Mouse (Mus musculus) myocyte (in vitro differentiated cells): ENCODE data around the gene Mns1. TPM values are rescaled to one million over a fixed set of nuclear protein-coding genes. Genes with fewer than 3 reads are reported as not detected.

Experiments
- H3K27me3 ChIP-seq: one replicate; pipeline ENCODE4 v1.6.1; 2011; ENCODE audit not compliant: control insufficient read depth, insufficient read depth, insufficient read length
- H3K36me3 ChIP-seq: one replicate; pipeline ENCODE4 v1.6.1; 2011; ENCODE audit not compliant: control insufficient read depth, insufficient read depth
- H3K4me2 ChIP-seq: one replicate; pipeline ENCODE4 v1.6.1; 2011; ENCODE audit warnings: low read depth, control low read depth
- H3K4me3 ChIP-seq: one replicate; pipeline ENCODE4 v1.5.1; 2011; ENCODE audit warnings: mild to moderate bottlenecking, control low read depth, moderate library complexity
- H3K79me2 ChIP-seq: one replicate; pipeline ENCODE4 v1.6.1; 2011; ENCODE audit not compliant: control insufficient read depth, insufficient read depth
- H3ac ChIP-seq: one replicate; pipeline ENCODE4 v1.6.1; 2011; ENCODE audit not compliant: control insufficient read depth, insufficient read length
- CEBPB ChIP-seq: IDR thresholded peaks from 2 replicates; pipeline ENCODE4 v1.6.1; 2011; ENCODE audit warnings: mild to moderate bottlenecking, moderate library complexity; ENCODE audit not compliant: poor library complexity, insufficient read depth, severe bottlenecking
- E2F4 ChIP-seq: IDR thresholded peaks from one replicate; pipeline ENCODE4 v1.6.1; 2011; ENCODE audit warnings: mild to moderate bottlenecking, control low read depth, moderate library complexity; ENCODE audit not compliant: insufficient read depth
- MAX ChIP-seq: IDR thresholded peaks from one replicate; pipeline ENCODE4 v1.6.1; 2011; ENCODE audit warnings: low read depth, mild to moderate bottlenecking, control low read depth
- MYOD1 ChIP-seq, 3 experiments: IDR thresholded peaks; one replicate each; pipeline ENCODE4 v1.6.1; 2011; ENCODE audit warnings: control low read depth in 2 of 3, low read depth in 2 of 3, mild to moderate bottlenecking in 2 of 3, moderate library complexity in 1 of 3; ENCODE audit not compliant: insufficient read length in 2 of 3, control insufficient read depth in 1 of 3
- MYOG ChIP-seq, 3 experiments: IDR thresholded peaks; one replicate each; pipeline ENCODE4 v1.6.1; 2011; ENCODE audit warnings: control low read depth in 2 of 3, low read depth in 2 of 3, mild to moderate bottlenecking in 2 of 3; ENCODE audit not compliant: insufficient read length in 2 of 3, control insufficient read depth in 1 of 3, insufficient read depth in 1 of 3
- POLR2A ChIP-seq: IDR thresholded peaks from one replicate; pipeline ENCODE4 v1.6.1; 2011; ENCODE audit warnings: low read depth, mild to moderate bottlenecking, control low read depth, moderate library complexity; ENCODE audit not compliant: insufficient read length
- POLR2AphosphoS2 ChIP-seq: IDR thresholded peaks from one replicate; pipeline ENCODE4 v1.6.1; 2011; ENCODE audit warnings: low read depth, control low read depth; ENCODE audit not compliant: insufficient read length
- REST ChIP-seq: IDR thresholded peaks from one replicate; pipeline ENCODE4 v1.6.1; 2011; ENCODE audit warnings: mild to moderate bottlenecking, control low read depth, moderate library complexity; ENCODE audit not compliant: insufficient read depth, insufficient read length
- SRF ChIP-seq: IDR thresholded peaks from one replicate; pipeline ENCODE4 v1.6.1; 2011; ENCODE audit warnings: low read depth; ENCODE audit not compliant: control insufficient read depth, insufficient read length
- TCF12 ChIP-seq: IDR thresholded peaks from one replicate; pipeline ENCODE4 v1.6.1; 2011; ENCODE audit warnings: mild to moderate bottlenecking, control low read depth; ENCODE audit not compliant: poor library complexity, insufficient read depth, severe bottlenecking
- TCF3 ChIP-seq: IDR thresholded peaks from one replicate; pipeline ENCODE4 v1.6.1; 2011; ENCODE audit warnings: low read depth, control low read depth; ENCODE audit not compliant: insufficient read length
- USF1 ChIP-seq: IDR thresholded peaks from one replicate; pipeline ENCODE4 v1.6.1; 2011; ENCODE audit warnings: low read depth, mild to moderate bottlenecking, control low read depth, moderate library complexity
- polyA plus RNA-seq: library from polyadenylated mRNA; unstranded; fragments of >200 nt; fragmentation: generic; extraction: Trizol; gene quantifications from one replicate; pipeline ENCODE4 v1.2.1, GENCODE M21; 2012; ENCODE audit warnings: missing spikeins

Mns1 gene
- polyA plus RNA-seq, 1 experiment = 0.62 TPM

GRCm38 (mm10) chr9:72459703-72460102 is 21.9 kb downstream of the Mns1 start:
- no peaks in the 10 kb centered on the region for H3K79me2 ChIP-seq
- no peak overlapping the region for H3ac ChIP-seq
- no peak overlapping the region for H3K4me2 ChIP-seq
- no peaks in the 10 kb centered on the region for H3K27me3 ChIP-seq
- H3K36me3 ChIP-seq = no peaks in the 10 kb centered on the region
- TF ChIP-seq POLR2AphosphoS2 (no peak), MYOG (IDR thresholded peaks at IDR 0.05; ENCODE audit: control insufficient read depth in 1 of 3, insufficient read depth in 1 of 3, insufficient read length in 2 of 3, low read depth in 2 of 3) (no peak), REST (no peak), E2F4 (no peak), SRF (no peak), MAX (no peak), CEBPB (no peak), POLR2A (no peak), USF1 (no peak), MYOD1 (IDR thresholded peaks at IDR 0.05; ENCODE audit: control insufficient read depth in 1 of 3, insufficient read length in 2 of 3, low read depth in 2 of 3) (no peak), TCF3 (no peak), TCF12 (no peak)
- no peak overlapping the region for H3K4me3 ChIP-seq

GRCm38 (mm10) chr9:72460767-72461166 is 23.0 kb downstream of the Mns1 start:
- Histone ChIP-seq H3K4me2 (no peak overlapping the region), H3K36me3 (no peaks in the 10 kb centered on the region), H3K27me3 (no peaks in the 10 kb centered on the region), H3K4me3 (no peak overlapping the region), H3K79me2 (no peaks in the 10 kb centered on the region), H3ac (no peak overlapping the region)
- TF ChIP-seq MYOD1 (IDR thresholded peaks at IDR 0.05; ENCODE audit: control insufficient read depth in 1 of 3, insufficient read length in 2 of 3, low read depth in 2 of 3) = no peak
- TF ChIP-seq SRF = no peak
- TF ChIP-seq USF1 = no peak
- no peak for TF ChIP-seq CEBPB
- no peak for TF ChIP-seq TCF12
- no peak for TF ChIP-seq TCF3
- no peak for TF ChIP-seq POLR2A
- no peak for TF ChIP-seq E2F4
- TF ChIP-seq MAX = no peak
- TF ChIP-seq POLR2AphosphoS2 = no peak
- TF ChIP-seq REST = no peak
- TF ChIP-seq MYOG (IDR thresholded peaks at IDR 0.05; ENCODE audit: control insufficient read depth in 1 of 3, insufficient read depth in 1 of 3, insufficient read length in 2 of 3, low read depth in 2 of 3) = no peak

- Histone ChIP-seq H3K4me2 (no peak overlapping the region), H3ac (no peak overlapping the region), H3K27me3 (no peaks in the 10 kb centered on the region), H3K36me3 (no peaks in the 10 kb centered on the region), H3K79me2 (no peaks in the 10 kb centered on the region), H3K4me3 (no peak overlapping the region)
- TF ChIP-seq MAX (no peak), MYOD1 (IDR thresholded peaks at IDR 0.05; ENCODE audit: control insufficient read depth in 1 of 3, insufficient read length in 2 of 3, low read depth in 2 of 3) (no peak), E2F4 (no peak), TCF12 (no peak), POLR2AphosphoS2 (no peak), REST (no peak), MYOG (IDR thresholded peaks at IDR 0.05; ENCODE audit: control insufficient read depth in 1 of 3, insufficient read depth in 1 of 3, insufficient read length in 2 of 3, low read depth in 2 of 3) (no peak), TCF3 (no peak)
Observed at GRCm38 (mm10) chr9:72462427-72462826, 24.6 kb downstream of the Mns1 start.

GRCm38 (mm10) chr9:72464806-72465205 is 27.0 kb downstream of the Mns1 start:
- Histone ChIP-seq H3K36me3 (no peaks in the 10 kb centered on the region), H3K79me2 (no peaks in the 10 kb centered on the region), H3K27me3 (no peaks in the 10 kb centered on the region), H3K4me3 (no peak overlapping the region), H3K4me2 (no peak overlapping the region), H3ac (no peak overlapping the region)
- TF ChIP-seq MYOG (IDR thresholded peaks at IDR 0.05; ENCODE audit: control insufficient read depth in 1 of 3, insufficient read depth in 1 of 3, insufficient read length in 2 of 3, low read depth in 2 of 3) = no peak
- TF ChIP-seq POLR2AphosphoS2 = no peak
- TF ChIP-seq TCF12 = no peak
- TF ChIP-seq CEBPB = no peak
- TF ChIP-seq USF1 = no peak
- no peak for TF ChIP-seq MAX
- TF ChIP-seq MYOD1 (IDR thresholded peaks at IDR 0.05; ENCODE audit: control insufficient read depth in 1 of 3, insufficient read length in 2 of 3, low read depth in 2 of 3) = no peak
- no peak for TF ChIP-seq SRF
- no peak for TF ChIP-seq REST
- no peak for TF ChIP-seq TCF3
- no peak for TF ChIP-seq POLR2A
- TF ChIP-seq E2F4 = no peak

GRCm38 (mm10) chr9:72465754-72466181 is 28.0 kb downstream of the Mns1 start:
- no peak for TF ChIP-seq REST
- TF ChIP-seq MYOG (IDR thresholded peaks at IDR 0.05; ENCODE audit: control insufficient read depth in 1 of 3, insufficient read depth in 1 of 3, insufficient read length in 2 of 3, low read depth in 2 of 3) = no peak
- no peak for TF ChIP-seq MYOD1 (IDR thresholded peaks at IDR 0.05; ENCODE audit: control insufficient read depth in 1 of 3, insufficient read length in 2 of 3, low read depth in 2 of 3)
- no peak for TF ChIP-seq SRF
- TF ChIP-seq E2F4 = no peak
- no peak for TF ChIP-seq POLR2A
- Histone ChIP-seq H3ac (no peak overlapping the region), H3K4me2 (no peak overlapping the region), H3K27me3 (no peaks in the 10 kb centered on the region), H3K4me3 (no peak overlapping the region), H3K79me2 (no peaks in the 10 kb centered on the region), H3K36me3 (no peaks in the 10 kb centered on the region)
